Mouse (Mus musculus): ENCODE data around the gene Rhcg.

Rhcg gene

GRCm38 (mm10) chr7:79548893-79549555 is 68.4 kb downstream of the Rhcg start:
- DNase-seq, result no peak

GRCm38 (mm10) chr7:79547092-79547491 is 70.4 kb downstream of the Rhcg start:
- peak; percentile 59 to 89 for DNase-seq

GRCm38 (mm10) chr7:79545066-79545400 is 72.4 kb downstream of the Rhcg start:
- no peak for DNase-seq

- no peak for DNase-seq
Observed at GRCm38 (mm10) chr7:79544281-79545065, 73.0 kb downstream of the Rhcg start.
